Mouse (Mus musculus) heart, postnatal 36 days (tissue): ENCODE results near the gene Bcl11a. TPM values are rescaled to one million over a fixed set of nuclear protein-coding genes. Genes with fewer than 3 reads are reported as not detected.

Source experiments
- DNase-seq, 2 experiments: peaks; one replicate each; pipeline ENCODE4 v3.0.0; 2021 to 2022
- intact Hi-C: fragments of 180-260 bp; cut with DNase I; formaldehyde crosslinking; loops from one replicate; pipeline ENCODE4 v1.15.1; 2025
- total RNA-seq, 2 experiments: library from RNA; stranded (reverse); gene quantifications; 2 replicates each; pipeline ENCODE4 v1.2.3; 2021

The Bcl11a gene
- total RNA-seq, 2 experiments from 2014 or later = 4.5 to 5.0 TPM

GRCm38 (mm10) chr11:24146437-24146836, 68.6 kb downstream of the Bcl11a start:
- DNase-seq = no peak
- intact Hi-C loops = no loop called here

GRCm38 (mm10) chr11:24147698-24148097, 69.8 kb downstream of the Bcl11a start:
- intact Hi-C loops = no loop called here
- DNase-seq = no peak

GRCm38 (mm10) chr11:24148545-24148944, 70.7 kb downstream of the Bcl11a start:
- intact Hi-C loops = no loop called here
- no peak for DNase-seq

GRCm38 (mm10) chr11:24149462-24150220, 71.8 kb downstream of the Bcl11a start:
- no peak for DNase-seq
- intact Hi-C loops = no loop called here

GRCm38 (mm10) chr11:24152076-24152784, 74.4 kb downstream of the Bcl11a start:
- intact Hi-C loops = no loop called here
- no peak for DNase-seq

GRCm38 (mm10) chr11:24153049-24153448, 75.2 kb downstream of the Bcl11a start:
- DNase-seq = no peak
- intact Hi-C loops = no loop called here

- intact Hi-C loops = no loop called here
Measured at GRCm38 (mm10) chr11:24158026-24158425, 80.2 kb downstream of the Bcl11a start.

GRCm38 (mm10) chr11:24159656-24160055, 81.8 kb downstream of the Bcl11a start:
- intact Hi-C loops = no loop called here
- DNase-seq = no peak

More at GRCm38 (mm10) chr11:24158026-24158425, 80.2 kb downstream of the Bcl11a start:
- no peak for DNase-seq

GRCm38 (mm10) chr11:24161458-24161857, 83.6 kb downstream of the Bcl11a start:
- DNase-seq = no peak
- intact Hi-C loops = no loop called here

GRCm38 (mm10) chr11:24162056-24162455, 84.2 kb downstream of the Bcl11a start:
- intact Hi-C loops = no loop called here
- peak in 1 of 2 experiments; percentile 15 for DNase-seq

- intact Hi-C loops = no loop called here
- DNase-seq = no peak
Measured at GRCm38 (mm10) chr11:24163072-24163471, 85.2 kb downstream of the Bcl11a start.

GRCm38 (mm10) chr11:24164065-24164464, 86.2 kb downstream of the Bcl11a start:
- DNase-seq = no peak
- intact Hi-C loops = no loop called here

GRCm38 (mm10) chr11:24171675-24172285, 93.9 kb downstream of the Bcl11a start:
- no peak for DNase-seq
- intact Hi-C loops = no loop called here

GRCm38 (mm10) chr11:24172585-24172984, 94.7 kb downstream of the Bcl11a start:
- DNase-seq = no peak
- intact Hi-C loops = no loop called here

GRCm38 (mm10) chr11:24174161-24174792, 96.4 kb downstream of the Bcl11a start:
- intact Hi-C loops = no loop called here

GRCm38 (mm10) chr11:24177458-24177857, 99.6 kb downstream of the Bcl11a start:
- DNase-seq = no peak
- intact Hi-C loops = no loop called here

More at GRCm38 (mm10) chr11:24174161-24174792, 96.4 kb downstream of the Bcl11a start:
- DNase-seq = no peak

- intact Hi-C loops = no loop called here
- DNase-seq = no peak
Measured at GRCm38 (mm10) chr11:24178823-24179476, 101.1 kb downstream of the Bcl11a start.

- intact Hi-C loops = no loop called here
- DNase-seq = no peak
Measured at GRCm38 (mm10) chr11:24180040-24180439, 102.2 kb downstream of the Bcl11a start.

- intact Hi-C loops = no loop called here
- no peak for DNase-seq
Measured at GRCm38 (mm10) chr11:24183501-24183900, 105.6 kb downstream of the Bcl11a start.

- intact Hi-C loops = no loop called here
- peak in 1 of 2 experiments; percentile 9 for DNase-seq
Measured at GRCm38 (mm10) chr11:24184932-24185331, 107.1 kb downstream of the Bcl11a start.
